ENCODE assay signal across 8 mouse cellular contexts in the genomic region with DNA sequence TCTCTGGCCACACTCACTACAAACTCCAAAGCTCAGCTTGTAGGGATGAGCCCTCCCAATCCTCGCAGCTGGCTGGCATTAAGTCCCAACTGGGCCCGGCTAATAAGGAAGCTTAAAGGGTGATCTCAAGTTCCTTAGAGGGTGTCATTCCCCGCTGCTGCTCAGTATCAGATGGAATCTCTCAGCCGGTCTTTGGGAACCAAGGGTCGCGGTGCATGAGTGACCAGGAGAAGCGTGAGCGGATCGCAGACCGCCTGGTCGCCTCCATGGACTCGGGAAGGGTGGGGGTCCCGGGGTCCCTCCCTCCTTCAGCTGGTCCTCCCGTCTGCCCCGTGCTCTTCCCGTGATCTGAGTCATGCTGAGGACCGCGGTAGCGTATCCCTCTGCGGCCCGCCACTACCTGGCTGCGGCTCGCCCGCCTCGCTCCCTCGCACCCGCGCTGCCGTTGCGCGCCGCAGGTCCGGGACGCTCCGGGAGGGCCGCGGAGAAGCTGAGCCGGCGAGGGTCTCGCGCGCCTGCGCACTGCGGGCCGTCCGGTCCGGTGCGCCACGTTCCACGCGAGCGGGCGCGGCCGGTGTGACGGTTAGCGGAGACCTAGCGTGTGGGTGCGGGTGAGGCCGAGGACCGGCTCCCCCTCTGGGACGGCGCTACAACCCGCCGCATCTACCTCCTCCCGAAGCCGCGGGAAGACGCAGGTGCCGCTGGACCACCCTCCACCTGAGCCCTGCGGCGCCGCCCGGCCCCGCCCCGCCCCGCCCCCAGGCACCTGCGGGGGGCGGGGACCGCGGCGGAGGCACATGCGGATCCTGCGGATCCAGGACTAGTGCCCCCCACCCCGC. TPM values are rescaled to one million over a fixed set of nuclear protein-coding genes. Genes with fewer than 3 reads are reported as not detected.
A peak's percentile ranks its signal among the peaks of the same experiment; 100 is the strongest.
DNase-seq lines count a peak whose midpoint lies in the region; ATAC-seq lines count a peak whose summit lies in the region.

Tdrd5 (minus strand) TSS at position 754 of the 839 bp plus-strand sequence.

- peak within 1 kb of the TSS; percentile 68 for H3K4me3 ChIP-seq in hindbrain, embryonic 11.5 days (ENCODE audit: low read depth, low read length)
- peak within 1 kb of the TSS; percentile 81 for H3K4me3 ChIP-seq in midbrain, embryonic 10.5 days
- H3K4me3 ChIP-seq in stomach, embryonic 15.5 days (replicated peaks): peak within 1 kb of the TSS; percentile 59

- peaks cover 30% of the 10 kb centered on the region for H3K27me3 ChIP-seq in hindbrain, embryonic 11.5 days (ENCODE audit: control insufficient read depth, insufficient read depth, low read length)
- H3K27me3 ChIP-seq in midbrain, embryonic 10.5 days (ENCODE audit: low read depth, poor library complexity, severe bottlenecking): peaks cover 65% of the 10 kb centered on the region
- H3K27me3 ChIP-seq in stomach, embryonic 15.5 days (replicated peaks): peaks cover 35% of the 10 kb centered on the region

- ATAC-seq in hindbrain, embryonic 11.5 days (ENCODE audit: low FRiP score): peak; percentile 80
- peak; percentile 63 for ATAC-seq in stomach, embryonic 15.5 days (ENCODE audit: insufficient read depth, low FRiP score, low read depth)

- no peaks in the 10 kb centered on the region for H3K4me1 ChIP-seq in hindbrain, embryonic 11.5 days (replicated peaks; ENCODE audit: control insufficient read depth, insufficient read depth, low read length)
- H3K4me1 ChIP-seq in midbrain, embryonic 10.5 days: peaks cover 11% of the 10 kb centered on the region
- 0 out of 2 replicates have a peak, but pooled peaks cover 5% of the 10 kb centered on the region for H3K4me1 ChIP-seq in stomach, embryonic 15.5 days

- no peak within 1 kb of the TSS for H3K27ac ChIP-seq in hindbrain, embryonic 11.5 days (ENCODE audit: low read depth, low read length)
- peak within 1 kb of the TSS; percentile 68 for H3K27ac ChIP-seq in midbrain, embryonic 10.5 days (replicated peaks)
- no peak within 1 kb of the TSS for H3K27ac ChIP-seq in stomach, embryonic 15.5 days

- peak; percentile 11 to 43 for DNase-seq in adrenal gland, adult (ENCODE audit: inconsistent age in 2 of 2, low spot score in 1 of 2)
- DNase-seq in adrenal gland, adult 8-10 months: no peak
- peak; percentile 37 for DNase-seq in MN1 (ENCODE audit: low spot score)
- peak; percentile 8 for DNase-seq in embryo, embryonic 11.5 days (ENCODE audit: low read depth, low spot score)
- DNase-seq in hindbrain, embryonic 11.5 days (ENCODE audit: low spot score): peak; percentile 74
- peak; percentile 40 to 73 for DNase-seq in left cerebral cortex, postnatal 10 days (ENCODE audit: extremely low spot score in 1 of 2, low spot score in 2 of 2)
- DNase-seq in midbrain, embryonic 10.5 days (ENCODE audit: low spot score): peak; percentile 55

- H3K9ac ChIP-seq in hindbrain, embryonic 11.5 days (ENCODE audit: low read depth, low read length): peak within 1 kb of the TSS; percentile 56
- H3K9ac ChIP-seq in stomach, embryonic 15.5 days: peak within 1 kb of the TSS; percentile 25; the same call in 1 of the 2 replicates

- WGBS in hindbrain, embryonic 11.5 days: under 1% methylated on average over 79 of the region's 85 CpGs
- under 1% methylated on average over 79 of the region's 85 CpGs for WGBS in midbrain, embryonic 10.5 days
- WGBS in stomach, embryonic 15.5 days: under 1% methylated on average over 85 of the region's 85 CpGs

- H3K9me3 ChIP-seq in hindbrain, embryonic 11.5 days (ENCODE audit: control insufficient read depth, low read length): no peaks in the 10 kb centered on the region
- H3K9me3 ChIP-seq in midbrain, embryonic 10.5 days (replicated peaks): 0 out of 2 replicates have a peak, but pooled peaks cover 7% of the 10 kb centered on the region
- no peaks in the 10 kb centered on the region for H3K9me3 ChIP-seq in stomach, embryonic 15.5 days

- intact Hi-C loops in left cerebral cortex, postnatal 10 days (cut with DNase I): no loop called here

- H3K4me2 ChIP-seq in hindbrain, embryonic 11.5 days (replicated peaks; ENCODE audit: low read depth, low read length): peak within 1 kb of the TSS; percentile 98
- H3K4me2 ChIP-seq in stomach, embryonic 15.5 days: peak within 1 kb of the TSS; percentile 95

- no peaks in the 10 kb centered on the region for H3K36me3 ChIP-seq in hindbrain, embryonic 11.5 days (ENCODE audit: control insufficient read depth, insufficient read depth, low read length)
- no peaks in the 10 kb centered on the region for H3K36me3 ChIP-seq in midbrain, embryonic 10.5 days
- H3K36me3 ChIP-seq in stomach, embryonic 15.5 days: no peaks in the 10 kb centered on the region

RNA-seq across cellular contexts. Expression of gene Tdrd5, which starts in this region (rescaled TPM):
- 1 to 10 TPM in 1 of 4 experiments, under 1 TPM in 2, not detected in 1; 0.52 to 1.2 (median 0.56) TPM for total RNA-seq in adrenal gland, adult 8-10 months (2022)
- 0.06 and 0.09 TPM in 2 replicates for polyA plus RNA-seq in hindbrain, embryonic 11.5 days (2014; fragmentation: Nextera tagmentation; extraction: Ambion mirVana)
- 1 to 10 TPM; 2.9 to 3.4 TPM for total RNA-seq in left cerebral cortex, postnatal 10 days (2021)
- polyA plus RNA-seq in midbrain, embryonic 10.5 days (2016; fragmentation: Nextera tagmentation; extraction: Ambion mirVana): 0.21 TPM in 1 of 2 replicates, not detected in the other
- polyA plus RNA-seq in stomach, embryonic 15.5 days (2015; fragmentation: Nextera tagmentation; extraction: Ambion mirVana): 0.52 and 0.68 TPM in 2 replicates

Comparison
In these comparisons a context has a peak if more than half of its experiments do, and no peak if none do; other contexts are left out.
1. Peak in DNase-seq, ATAC-seq, H3K4me3 ChIP-seq, H3K9ac ChIP-seq and H3K4me2 ChIP-seq in hindbrain, embryonic 11.5 days; RNA of the gene not detected or under 1 TPM.
2. Peak in DNase-seq, H3K4me3 ChIP-seq and H3K27ac ChIP-seq in midbrain, embryonic 10.5 days; RNA of the gene not detected or under 1 TPM.
3. Peak in ATAC-seq, H3K4me3 ChIP-seq, H3K9ac ChIP-seq and H3K4me2 ChIP-seq in stomach, embryonic 15.5 days; RNA of the gene not detected or under 1 TPM.